Mouse (Mus musculus) midbrain, embryonic 12.5 days (tissue): Measurements from ENCODE around the gene Ppp1cc. TPM values are rescaled to one million over a fixed set of nuclear protein-coding genes. Genes with fewer than 3 reads are reported as not detected.

Experiments
- ATAC-seq: fragments of 200-750 bp; cut with Nextera tagmentation; 2 replicates; pipeline ENCODE4 v1.8.0; 2017; ENCODE audit warnings: low read depth, moderate TSS enrichment, moderate library complexity; ENCODE audit not compliant: low FRiP score
- H3K27ac ChIP-seq: fragments of 300-500 bp; sonication (generic); replicated peaks from 2 replicates; pipeline ENCODE4 v1.5.1; 2016; ENCODE audit warnings: mild to moderate bottlenecking
- H3K27me3 ChIP-seq: fragments of 300-500 bp; sonication (generic); 2 replicates; pipeline ENCODE4 v1.6.1; 2016; ENCODE audit warnings: mild to moderate bottlenecking
- H3K36me3 ChIP-seq: fragments of 300-500 bp; sonication (generic); 2 replicates; pipeline ENCODE4 v1.6.1; 2016
- H3K4me1 ChIP-seq: fragments of 300-500 bp; sonication (generic); 2 replicates; pipeline ENCODE4 v1.6.1; 2016
- H3K4me2 ChIP-seq: fragments of 300-500 bp; sonication (generic); replicated peaks from 2 replicates; pipeline ENCODE4 v1.6.1; 2016; ENCODE audit warnings: mild to moderate bottlenecking, moderate library complexity
- H3K4me3 ChIP-seq: fragments of 300-500 bp; sonication (generic); 2 replicates; pipeline ENCODE4 v1.5.1; 2016; ENCODE audit warnings: mild to moderate bottlenecking
- H3K9ac ChIP-seq: fragments of 300-500 bp; sonication (generic); replicated peaks from 2 replicates; pipeline ENCODE4 v1.6.1; 2016; ENCODE audit warnings: mild to moderate bottlenecking, moderate library complexity
- H3K9me3 ChIP-seq: fragments of 300-500 bp; sonication (generic); 2 replicates; pipeline ENCODE4 v1.6.1; 2016; ENCODE audit warnings: mild to moderate bottlenecking
- WGBS: fragments of 180-500 bp; shearing (Covaris S2); methylation state at CpG from one replicate; pipeline ENCODE4 v1.1.7; 2016; 5-methylcytosine and 5-hydroxymethylcytosine counted together
- polyA plus RNA-seq: library from polyadenylated mRNA; unstranded; fragments of >200 nt; fragmentation: Nextera tagmentation; extraction: Ambion mirVana; gene quantifications from 2 replicates; pipeline ENCODE4 v1.2.1, GENCODE M21; 2016

The Ppp1cc gene
- polyA plus RNA-seq = 323 and 332 TPM in 2 replicates

- Histone ChIP-seq H3K9ac (peak within 1 kb of the TSS; percentile 95), H3K9me3 (no peaks in the 10 kb centered on the region), H3K36me3 (peaks cover 24% of the 10 kb centered on the region), H3K27ac (peak within 1 kb of the TSS; percentile 82), H3K27me3 (peaks cover 6% of the 10 kb centered on the region; the same call in 1 of the 2 replicates), H3K4me1 (peaks cover 52% of the 10 kb centered on the region), H3K4me2 (peak within 1 kb of the TSS; percentile 62), H3K4me3 (peak within 1 kb of the TSS; percentile 90)
- ATAC-seq = peak; percentile 93
- WGBS = under 1% methylated on average over 43 of the region's 54 CpGs
These were observed at the start of gene Ppp1cc for GRCm38 (mm10) chr5:122157827-122158381. Gene Ppp1cc, plus strand, starts transcription at chr5:122158278.

GRCm38 (mm10) chr5:122109325-122110060 lies 48.6 kb upstream of the Ppp1cc start:
- H3K27me3 ChIP-seq = no peaks in the 10 kb centered on the region
- no peaks in the 10 kb centered on the region for H3K9me3 ChIP-seq
- no peaks in the 10 kb centered on the region for H3K36me3 ChIP-seq
- no peak overlapping the region for H3K27ac ChIP-seq
- WGBS = 64% methylated on average over 16 of the region's 16 CpGs
- H3K4me1 ChIP-seq = no peaks in the 10 kb centered on the region
- H3K4me3 ChIP-seq = no peak overlapping the region
- no peak overlapping the region for H3K4me2 ChIP-seq
- ATAC-seq = no peak
- H3K9ac ChIP-seq = no peak overlapping the region

GRCm38 (mm10) chr5:122110625-122111024 lies 47.5 kb upstream of the Ppp1cc start:
- Histone ChIP-seq H3K4me2 (no peak overlapping the region), H3K36me3 (no peaks in the 10 kb centered on the region), H3K4me3 (no peak overlapping the region), H3K9me3 (no peaks in the 10 kb centered on the region), H3K9ac (no peak overlapping the region), H3K4me1 (no peaks in the 10 kb centered on the region), H3K27ac (no peak overlapping the region), H3K27me3 (no peaks in the 10 kb centered on the region)
- 93% methylated on average over 13 of the region's 13 CpGs for whole genome bisulfite sequencing
- no peak for ATAC-seq

- 64% methylated on average over 26 of the region's 26 CpGs for WGBS
- no peaks in the 10 kb centered on the region for H3K36me3 ChIP-seq
- no peak overlapping the region for H3K4me2 ChIP-seq
- H3K9ac ChIP-seq = no peak overlapping the region
- H3K27me3 ChIP-seq = no peaks in the 10 kb centered on the region
- no peaks in the 10 kb centered on the region for H3K4me1 ChIP-seq
- H3K27ac ChIP-seq = no peak overlapping the region
- no peak for ATAC-seq
- no peaks in the 10 kb centered on the region for H3K9me3 ChIP-seq
- H3K4me3 ChIP-seq = no peak overlapping the region
These were observed 46.8 kb upstream of the Ppp1cc start for GRCm38 (mm10) chr5:122111091-122111932.

- Histone ChIP-seq H3K27ac (no peak overlapping the region), H3K36me3 (no peaks in the 10 kb centered on the region), H3K9me3 (no peaks in the 10 kb centered on the region), H3K27me3 (no peaks in the 10 kb centered on the region), H3K4me3 (no peak overlapping the region), H3K4me2 (no peak overlapping the region), H3K9ac (no peak overlapping the region), H3K4me1 (no peaks in the 10 kb centered on the region)
- no peak for ATAC-seq
- WGBS = 64% methylated on average over 4 of the region's 4 CpGs
These were observed 46.2 kb upstream of the Ppp1cc start for GRCm38 (mm10) chr5:122111933-122112248.

- Histone ChIP-seq H3K27ac (no peak overlapping the region), H3K36me3 (no peaks in the 10 kb centered on the region), H3K9ac (no peak overlapping the region), H3K9me3 (no peaks in the 10 kb centered on the region), H3K27me3 (no peaks in the 10 kb centered on the region), H3K4me2 (no peak overlapping the region), H3K4me1 (no peaks in the 10 kb centered on the region), H3K4me3 (no peak overlapping the region)
- no peak for ATAC-seq
- 80% methylated on average over 7 of the region's 7 CpGs for WGBS
These were observed 44.6 kb upstream of the Ppp1cc start for GRCm38 (mm10) chr5:122113450-122113849.

GRCm38 (mm10) chr5:122114176-122114575 lies 43.9 kb upstream of the Ppp1cc start:
- ATAC-seq = 0 out of 2 replicates have a peak, but pooled peaks have one; percentile 4
- H3K4me2 ChIP-seq = no peak overlapping the region
- H3K4me3 ChIP-seq = no peak overlapping the region
- H3K36me3 ChIP-seq = no peaks in the 10 kb centered on the region
- no peak overlapping the region for H3K27ac ChIP-seq
- no peak overlapping the region for H3K9ac ChIP-seq
- 3% methylated on average over 2 of the region's 2 CpGs for WGBS
- no peaks in the 10 kb centered on the region for H3K4me1 ChIP-seq
- H3K27me3 ChIP-seq = no peaks in the 10 kb centered on the region
- no peaks in the 10 kb centered on the region for H3K9me3 ChIP-seq

GRCm38 (mm10) chr5:122115266-122115763 lies 42.8 kb upstream of the Ppp1cc start:
- H3K9me3 ChIP-seq = no peaks in the 10 kb centered on the region
- WGBS = 95% methylated on average over 9 of the region's 9 CpGs
- H3K36me3 ChIP-seq = no peaks in the 10 kb centered on the region
- H3K9ac ChIP-seq = no peak overlapping the region
- H3K4me3 ChIP-seq = no peak overlapping the region
- no peaks in the 10 kb centered on the region for H3K27me3 ChIP-seq
- ATAC-seq = no peak
- no peak overlapping the region for H3K27ac ChIP-seq
- H3K4me2 ChIP-seq = no peak overlapping the region
- no peaks in the 10 kb centered on the region for H3K4me1 ChIP-seq

- Histone ChIP-seq H3K4me1 (no peaks in the 10 kb centered on the region), H3K4me2 (no peak overlapping the region), H3K36me3 (no peaks in the 10 kb centered on the region), H3K27me3 (no peaks in the 10 kb centered on the region), H3K9ac (no peak overlapping the region), H3K27ac (no peak overlapping the region), H3K4me3 (no peak overlapping the region), H3K9me3 (no peaks in the 10 kb centered on the region)
- no peak for ATAC-seq
- 89% methylated on average over 6 of the region's 6 CpGs for WGBS
These were observed 41.8 kb upstream of the Ppp1cc start for GRCm38 (mm10) chr5:122116243-122116642.

- no peak for ATAC-seq
- H3K27ac ChIP-seq = no peak overlapping the region
- no peaks in the 10 kb centered on the region; the same call in 1 of the 2 replicates for H3K4me1 ChIP-seq
- no peak overlapping the region for H3K4me3 ChIP-seq
- no peak overlapping the region for H3K9ac ChIP-seq
- no peaks in the 10 kb centered on the region for H3K9me3 ChIP-seq
- WGBS = 82% methylated on average over 8 of the region's 8 CpGs
- no peaks in the 10 kb centered on the region for H3K36me3 ChIP-seq
- no peak overlapping the region for H3K4me2 ChIP-seq
- peaks cover 9% of the 10 kb centered on the region; the same call in 1 of the 2 replicates for H3K27me3 ChIP-seq
These were observed 32.8 kb upstream of the Ppp1cc start for GRCm38 (mm10) chr5:122125211-122125760.

GRCm38 (mm10) chr5:122129068-122129655 lies 28.9 kb upstream of the Ppp1cc start:
- 34% methylated on average over 15 of the region's 16 CpGs for WGBS
- Histone ChIP-seq H3K4me1 (peaks cover 11% of the 10 kb centered on the region), H3K9ac (no peak overlapping the region), H3K4me2 (no peak overlapping the region), H3K4me3 (no peak overlapping the region), H3K27ac (no peak overlapping the region), H3K9me3 (no peaks in the 10 kb centered on the region), H3K27me3 (peaks cover 29% of the 10 kb centered on the region), H3K36me3 (no peaks in the 10 kb centered on the region)
- ATAC-seq = no peak
